Mouse (Mus musculus) forebrain, postnatal 0 days (tissue): ENCODE measurements at regions not wholly inside any gene's neighbourhood (a gene's known extent, or its start where the extent isn't known, plus 50 kb on each side); places are given as distances from the start of the nearest gene placed in this dataset.

Source experiments
- ATAC-seq: fragments of 200-750 bp; cut with Nextera tagmentation; 2 replicates; pipeline ENCODE4 v1.8.0; 2017; ENCODE audit warnings: mild to moderate bottlenecking, moderate library complexity
- DNase-seq: peaks from one replicate; pipeline ENCODE4 v3.0.0-alpha.2; 2015
- H3K27ac ChIP-seq: fragments of 300-500 bp; sonication (generic); 2 replicates; pipeline ENCODE4 v1.5.1; 2014; ENCODE audit warnings: low read depth, mild to moderate bottlenecking, antibody characterized with exemption, low read length, moderate library complexity, mixed read lengths
- H3K27me3 ChIP-seq: fragments of 300-500 bp; sonication (generic); 2 replicates; pipeline ENCODE4 v1.6.1; 2014; ENCODE audit warnings: mild to moderate bottlenecking, low read length, mixed read lengths; ENCODE audit not compliant: insufficient read depth
- H3K36me3 ChIP-seq: fragments of 300-500 bp; sonication (generic); 2 replicates; pipeline ENCODE4 v1.6.1; 2014; ENCODE audit warnings: mild to moderate bottlenecking, moderate library complexity; ENCODE audit not compliant: insufficient read depth
- H3K4me1 ChIP-seq: fragments of 300-500 bp; sonication (generic); 2 replicates; pipeline ENCODE4 v1.6.1; 2014; ENCODE audit warnings: antibody characterized with exemption; ENCODE audit not compliant: insufficient read depth
- H3K4me2 ChIP-seq: fragments of 300-500 bp; sonication (generic); 2 replicates; pipeline ENCODE4 v1.6.1; 2014; ENCODE audit warnings: low read depth, mild to moderate bottlenecking, moderate library complexity
- H3K4me3 ChIP-seq: fragments of 300-500 bp; sonication (generic); 2 replicates; pipeline ENCODE4 v1.5.1; 2014; ENCODE audit warnings: low read depth, low read length, mixed read lengths
- H3K9ac ChIP-seq: fragments of 300-500 bp; sonication (generic); 2 replicates; pipeline ENCODE4 v1.6.1; 2014; ENCODE audit warnings: mild to moderate bottlenecking
- H3K9me3 ChIP-seq: fragments of 300-500 bp; sonication (generic); 2 replicates; pipeline ENCODE4 v1.6.1; 2016; ENCODE audit warnings: low read length
- CTCF ChIP-seq: sonication (generic); IDR thresholded peaks from 2 replicates; pipeline ENCODE4 v1.5.1; 2016; ENCODE audit warnings: antibody characterized with exemption, control low read depth, low read depth
- WGBS: fragments of 180-500 bp; shearing (Covaris S2); extraction: QIAGEN DNeasy Blood & Tissue Kit; methylation state at CpG from one replicate; pipeline ENCODE4 v1.1.7; 2014; 5-methylcytosine and 5-hydroxymethylcytosine counted together

DNA sequence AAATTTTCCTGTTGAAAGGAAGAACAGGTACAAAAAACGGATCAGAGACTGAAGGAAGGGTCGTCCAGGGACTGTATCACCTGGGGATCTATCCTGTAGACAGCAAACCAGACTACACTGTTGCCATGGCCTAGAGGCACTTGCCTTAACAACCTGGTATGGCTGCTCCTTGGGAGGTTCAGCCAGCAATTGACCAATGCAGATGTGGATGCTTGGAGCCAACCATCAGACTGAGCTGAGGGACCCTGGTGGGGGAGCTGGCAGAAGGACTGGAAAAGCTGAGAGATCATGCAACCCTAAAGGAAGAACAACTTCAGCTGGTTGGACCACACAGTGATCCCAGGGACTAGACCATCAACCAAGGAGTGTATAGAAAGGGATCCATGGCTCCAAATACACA, 456.3 kb upstream of the Tecrl start:
- H3K36me3 ChIP-seq: no peaks in the 10 kb centered on the region
- no peak overlapping the region for H3K27ac ChIP-seq
- ATAC-seq: no peak
- H3K4me1 ChIP-seq: no peaks in the 10 kb centered on the region
- DNase-seq: no peak
- no peaks in the 10 kb centered on the region for H3K9me3 ChIP-seq
- no peak overlapping the region for H3K9ac ChIP-seq
- 65% methylated on average over 2 of the region's 2 CpGs for WGBS
- no peak for TF ChIP-seq CTCF
- no peaks in the 10 kb centered on the region for H3K27me3 ChIP-seq
- no peak overlapping the region for H3K4me3 ChIP-seq
- no peak overlapping the region for H3K4me2 ChIP-seq

- no peak; the same call in 1 of the 2 replicates for ATAC-seq
- peak; percentile 9 for DNase-seq
Measured at GRCm38 (mm10) chr5:83800028-83800427, 445.0 kb upstream of the Tecrl start.

DNA sequence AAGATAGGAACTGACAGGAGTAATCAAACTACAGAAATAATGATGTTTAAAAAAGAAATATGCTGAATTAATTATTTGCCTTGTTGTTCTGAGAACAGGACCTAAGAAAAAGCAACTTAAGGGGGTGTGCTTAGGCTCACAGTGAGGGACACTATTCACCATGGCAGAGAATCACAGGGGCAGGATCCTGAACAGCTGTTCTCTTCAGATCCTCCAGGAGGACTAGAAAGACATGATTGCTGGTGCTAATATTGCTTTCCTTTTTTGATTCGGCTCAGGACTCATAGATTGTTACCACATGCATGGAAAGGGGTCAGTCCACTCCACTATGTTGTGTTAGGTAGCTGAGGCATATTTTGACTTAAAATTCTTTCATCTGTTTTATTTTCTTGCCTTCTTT, 425.4 kb upstream of the Tecrl start:
- Histone ChIP-seq H3K4me2 (no peak overlapping the region), H3K9ac (no peak overlapping the region), H3K4me1 (no peaks in the 10 kb centered on the region), H3K27me3 (no peaks in the 10 kb centered on the region), H3K36me3 (no peaks in the 10 kb centered on the region), H3K9me3 (no peaks in the 10 kb centered on the region), H3K4me3 (no peak overlapping the region), H3K27ac (no peak overlapping the region)
- peak; percentile 30 for TF ChIP-seq CTCF
- 26% methylated on average over 1 of the region's 1 CpGs for WGBS
- no peak for ATAC-seq
- DNase-seq: no peak

More at GRCm38 (mm10) chr5:83800028-83800427, 445.0 kb upstream of the Tecrl start:
- Histone ChIP-seq H3K4me1 (no peaks in the 10 kb centered on the region), H3K4me3 (no peak overlapping the region), H3K27me3 (no peaks in the 10 kb centered on the region), H3K27ac (no peak overlapping the region), H3K9ac (no peak overlapping the region), H3K9me3 (no peaks in the 10 kb centered on the region), H3K4me2 (no peak overlapping the region), H3K36me3 (no peaks in the 10 kb centered on the region)
- TF ChIP-seq CTCF: no peak
- 48% methylated on average over 3 of the region's 3 CpGs for WGBS

- TF ChIP-seq CTCF: peak; percentile 66
- peak; percentile 75 for DNase-seq
- no peaks in the 10 kb centered on the region for H3K4me1 ChIP-seq
- no peak overlapping the region for H3K9ac ChIP-seq
- ATAC-seq: no peak
- no peaks in the 10 kb centered on the region for H3K27me3 ChIP-seq
- 29% methylated on average over 3 of the region's 3 CpGs for WGBS
- no peaks in the 10 kb centered on the region for H3K9me3 ChIP-seq
- H3K36me3 ChIP-seq: no peaks in the 10 kb centered on the region
- H3K4me3 ChIP-seq: no peak overlapping the region
- H3K4me2 ChIP-seq: no peak overlapping the region
- H3K27ac ChIP-seq: no peak overlapping the region
Measured at GRCm38 (mm10) chr5:83778310-83778972, 423.4 kb upstream of the Tecrl start.

DNA sequence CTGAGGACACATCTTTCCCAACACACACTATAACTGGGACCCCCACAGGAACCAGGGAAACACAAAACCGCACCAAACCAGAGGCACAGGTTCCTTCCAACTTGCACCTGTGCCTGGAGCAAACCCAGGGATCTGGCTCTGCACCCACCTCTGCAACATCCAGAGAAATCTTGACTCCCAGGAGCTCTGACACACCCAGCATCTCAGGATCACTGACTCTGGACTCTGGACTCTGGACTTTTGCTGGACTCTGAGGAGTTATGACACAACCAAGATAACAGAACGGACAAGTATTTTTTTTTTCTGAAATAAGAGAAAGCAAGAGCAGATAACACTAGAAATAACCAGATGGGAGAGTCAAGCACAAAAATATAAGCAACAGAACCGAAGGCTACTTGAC, 386.9 kb upstream of the Tecrl start:
- TF ChIP-seq CTCF: no peak
- no peak overlapping the region for H3K27ac ChIP-seq

DNA sequence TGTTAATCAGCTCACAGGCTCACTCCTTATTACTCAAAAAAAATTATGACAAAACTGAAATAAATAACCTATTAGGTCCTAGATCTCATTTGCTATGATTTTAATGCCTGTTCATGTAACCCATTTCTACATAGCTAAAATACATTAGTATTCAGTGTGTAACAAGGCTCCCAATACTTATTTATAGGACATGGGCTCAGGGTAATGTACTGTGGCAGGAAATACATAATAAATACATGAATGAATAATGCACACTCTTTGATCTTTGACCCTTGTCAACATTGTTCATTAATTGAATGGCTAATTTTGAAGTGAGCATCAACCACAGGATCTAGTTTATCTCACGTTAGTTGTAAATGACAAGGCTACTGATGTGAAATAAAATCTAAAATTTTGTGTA, 340.4 kb upstream of the Tecrl start:
- Histone ChIP-seq H3K27me3 (no peaks in the 10 kb centered on the region), H3K27ac (no peak overlapping the region), H3K4me3 (no peak overlapping the region), H3K4me2 (no peak overlapping the region), H3K36me3 (no peaks in the 10 kb centered on the region), H3K9me3 (no peaks in the 10 kb centered on the region), H3K9ac (no peak overlapping the region), H3K4me1 (no peaks in the 10 kb centered on the region)
- ATAC-seq (no peak), DNase-seq (no peak)
- TF ChIP-seq CTCF: no peak
- 68% methylated on average over 1 of the region's 1 CpGs for WGBS

More for the DNA sequence above, 386.9 kb upstream of the Tecrl start:
- H3K9ac ChIP-seq: no peak overlapping the region
- H3K9me3 ChIP-seq: no peaks in the 10 kb centered on the region
- no peaks in the 10 kb centered on the region for H3K27me3 ChIP-seq
- H3K36me3 ChIP-seq: no peaks in the 10 kb centered on the region
- H3K4me1 ChIP-seq: no peaks in the 10 kb centered on the region
- no peak overlapping the region for H3K4me3 ChIP-seq
- WGBS: 88% methylated on average over 3 of the region's 3 CpGs
- no peak for ATAC-seq
- no peak for DNase-seq
- no peak overlapping the region for H3K4me2 ChIP-seq

GRCm38 (mm10) chr5:83692286-83692685, 337.3 kb upstream of the Tecrl start:
- Histone ChIP-seq H3K9me3 (no peaks in the 10 kb centered on the region), H3K4me1 (no peaks in the 10 kb centered on the region), H3K27me3 (no peaks in the 10 kb centered on the region), H3K27ac (no peak overlapping the region), H3K36me3 (no peaks in the 10 kb centered on the region), H3K4me2 (no peak overlapping the region), H3K9ac (no peak overlapping the region), H3K4me3 (no peak overlapping the region)
- ATAC-seq: no peak
- TF ChIP-seq CTCF: no peak
- DNase-seq: no peak
